Mouse (Mus musculus): ENCODE data around the gene Caap1. TPM values are rescaled to one million over a fixed set of nuclear protein-coding genes. Genes with fewer than 3 reads are reported as not detected.

The Caap1 gene
- polyA plus RNA-seq, 1 experiment from 2014 or later = 13.9 TPM

DNA sequence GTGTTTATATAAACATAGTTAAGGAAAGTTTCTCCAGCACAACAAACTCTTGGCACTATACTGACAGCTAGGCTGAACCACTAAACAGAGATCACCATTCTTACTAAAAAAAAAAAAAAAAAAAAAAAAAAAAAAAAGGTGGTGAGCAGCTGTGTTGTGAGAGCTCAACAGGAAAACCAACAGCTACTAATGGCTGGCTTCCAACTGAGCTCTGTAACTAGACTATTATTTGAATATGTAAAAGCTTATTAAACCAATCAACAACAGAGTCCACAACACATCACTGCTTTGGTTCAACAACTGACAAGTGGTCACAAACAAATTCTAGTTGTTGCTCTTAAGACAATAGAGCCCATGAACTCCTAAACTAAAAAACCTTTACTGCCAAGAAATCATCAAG is 23.4 kb downstream of the Caap1 start:
- Histone ChIP-seq H3K9me3 (ENCODE audit: control insufficient read depth, low read length) (no peaks in the 10 kb centered on the region), H3K4me3 (ENCODE audit: low read length) (no peak overlapping the region), H3K4me1 (ENCODE audit: control insufficient read depth, insufficient read depth, low read depth, low read length) (no peaks in the 10 kb centered on the region), H3K27me3 (replicated peaks; ENCODE audit: control insufficient read depth, insufficient read depth, low read length) (no peaks in the 10 kb centered on the region), H3K36me3 (ENCODE audit: control insufficient read depth, insufficient read depth, low read length) (no peaks in the 10 kb centered on the region), H3K9ac (ENCODE audit: low read depth, low read length) (no peak overlapping the region), H3K27ac (ENCODE audit: low read depth, low read length) (no peak overlapping the region), H3K4me2 (ENCODE audit: low read length) (no peak overlapping the region)
- ATAC-seq = no peak

DNA sequence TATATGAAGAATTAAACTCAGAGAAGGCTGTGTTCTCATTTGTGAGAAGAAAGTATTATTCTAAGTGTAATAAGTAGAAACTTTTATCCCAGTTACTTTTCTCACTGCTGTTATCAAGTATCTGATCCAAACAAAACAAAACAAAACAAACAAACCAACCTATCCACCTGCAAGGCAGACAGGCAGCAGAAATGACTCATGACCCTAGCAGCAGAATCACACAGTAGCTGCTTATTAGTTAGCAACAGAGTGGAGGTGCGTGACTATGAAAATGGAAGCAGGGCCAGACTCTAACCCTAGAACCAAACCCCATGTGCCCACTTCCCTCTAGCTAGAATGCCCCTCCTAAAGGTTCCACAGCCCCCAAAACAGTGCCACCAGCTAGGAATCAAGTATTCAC is 27.1 kb downstream of the Caap1 start:
- H3K27ac ChIP-seq (ENCODE audit: low read depth, low read length) = no peak overlapping the region
- ATAC-seq = no peak
- no peak overlapping the region for H3K4me3 ChIP-seq (ENCODE audit: low read length)
- no peaks in the 10 kb centered on the region for H3K9me3 ChIP-seq (ENCODE audit: control insufficient read depth, low read length)
- H3K4me2 ChIP-seq (ENCODE audit: low read length) = no peak overlapping the region
- 85% methylated on average over 1 of the region's 1 CpGs for WGBS
- no peak overlapping the region for H3K9ac ChIP-seq (ENCODE audit: low read depth, low read length)
- no peaks in the 10 kb centered on the region for H3K4me1 ChIP-seq (ENCODE audit: control insufficient read depth, insufficient read depth, low read depth, low read length)
- H3K27me3 ChIP-seq (replicated peaks; ENCODE audit: control insufficient read depth, insufficient read depth, low read length) = no peaks in the 10 kb centered on the region
- H3K36me3 ChIP-seq (ENCODE audit: control insufficient read depth, insufficient read depth, low read length) = no peaks in the 10 kb centered on the region

DNA sequence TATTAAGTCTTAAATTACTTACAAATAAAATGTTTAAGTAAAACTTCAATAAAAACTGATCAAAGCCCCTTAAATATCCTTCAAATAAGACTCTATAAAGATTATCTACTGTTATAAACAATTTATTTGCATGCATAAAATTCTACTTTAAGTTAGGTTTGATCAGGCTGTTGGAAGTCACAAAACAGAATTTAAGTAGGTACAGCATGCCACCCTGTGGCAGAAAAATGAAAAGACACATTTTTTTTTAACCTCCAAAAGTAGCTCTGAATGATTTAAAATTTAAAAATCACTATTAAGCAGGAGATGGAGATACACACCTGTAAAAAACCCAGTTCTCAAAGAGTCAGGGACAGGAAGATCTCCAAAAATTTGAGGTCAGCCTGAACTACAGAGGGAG is 33.3 kb downstream of the Caap1 start:
- H3K9me3 ChIP-seq (ENCODE audit: control insufficient read depth, low read length) = no peaks in the 10 kb centered on the region
- no peak overlapping the region for H3K4me3 ChIP-seq (ENCODE audit: low read length)
- no peak overlapping the region for H3K9ac ChIP-seq (ENCODE audit: low read depth, low read length)
- H3K4me1 ChIP-seq (ENCODE audit: control insufficient read depth, insufficient read depth, low read depth, low read length) = no peaks in the 10 kb centered on the region
- no peak overlapping the region for H3K27ac ChIP-seq (ENCODE audit: low read depth, low read length)
- ATAC-seq = no peak
- H3K36me3 ChIP-seq (ENCODE audit: control insufficient read depth, insufficient read depth, low read length) = no peaks in the 10 kb centered on the region
- H3K4me2 ChIP-seq (ENCODE audit: low read length) = no peak overlapping the region
- H3K27me3 ChIP-seq (replicated peaks; ENCODE audit: control insufficient read depth, insufficient read depth, low read length) = no peaks in the 10 kb centered on the region

DNA sequence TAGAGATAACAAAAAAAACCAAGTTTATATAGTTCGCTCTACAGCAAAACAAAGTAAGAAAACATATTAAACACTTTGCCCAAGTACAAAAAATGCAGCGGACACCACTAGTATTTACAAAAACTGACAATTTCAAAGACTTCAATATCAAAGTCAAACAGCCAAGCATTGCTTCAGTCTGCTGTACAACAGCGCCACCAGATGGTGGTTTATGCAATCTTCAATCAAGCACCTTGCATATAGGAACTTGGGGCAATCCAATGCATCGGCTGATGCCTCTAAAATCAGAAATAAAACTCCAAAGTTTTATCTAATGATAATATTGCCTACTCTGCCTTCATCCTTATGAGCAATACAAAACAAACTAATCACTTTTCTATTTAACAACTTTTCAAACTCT is 39.0 kb downstream of the Caap1 start:
- ATAC-seq = no peak
- H3K27ac ChIP-seq (ENCODE audit: low read depth, low read length) = no peak overlapping the region
- no peak overlapping the region for H3K4me2 ChIP-seq (ENCODE audit: low read length)
- H3K4me1 ChIP-seq (ENCODE audit: control insufficient read depth, insufficient read depth, low read depth, low read length) = no peaks in the 10 kb centered on the region
- no peak overlapping the region for H3K9ac ChIP-seq (ENCODE audit: low read depth, low read length)
- no peaks in the 10 kb centered on the region for H3K9me3 ChIP-seq (ENCODE audit: control insufficient read depth, low read length)
- H3K4me3 ChIP-seq (ENCODE audit: low read length) = no peak overlapping the region
- H3K36me3 ChIP-seq (ENCODE audit: control insufficient read depth, insufficient read depth, low read length) = no peaks in the 10 kb centered on the region
- no peaks in the 10 kb centered on the region for H3K27me3 ChIP-seq (replicated peaks; ENCODE audit: control insufficient read depth, insufficient read depth, low read length)
- WGBS = 64% methylated on average over 4 of the region's 4 CpGs

DNA sequence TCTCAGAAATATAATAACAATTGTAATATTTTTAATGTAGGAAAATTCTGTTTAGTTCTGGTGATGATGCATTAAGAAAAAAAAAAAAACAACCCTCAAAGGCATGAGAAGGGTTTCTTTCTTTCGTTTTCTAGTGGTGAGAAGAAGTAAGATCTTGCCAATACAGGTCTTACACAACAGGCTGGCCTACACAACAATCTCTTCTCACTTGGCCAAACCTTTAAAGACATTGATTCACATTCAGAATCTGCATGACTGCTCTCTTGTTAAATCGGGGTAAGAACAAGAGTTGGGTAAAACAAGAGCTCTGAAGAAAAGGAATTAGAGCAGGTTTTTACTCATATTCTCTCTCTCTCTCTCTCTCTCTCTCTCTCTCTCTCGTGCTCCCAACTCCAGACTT is 41.2 kb downstream of the Caap1 start:
- WGBS = 70% methylated on average over 3 of the region's 3 CpGs
- H3K36me3 ChIP-seq (ENCODE audit: control insufficient read depth, insufficient read depth, low read length) = no peaks in the 10 kb centered on the region
- ATAC-seq = no peak
- no peaks in the 10 kb centered on the region for H3K4me1 ChIP-seq (ENCODE audit: control insufficient read depth, insufficient read depth, low read depth, low read length)
- H3K27ac ChIP-seq (ENCODE audit: low read depth, low read length) = no peak overlapping the region
- no peaks in the 10 kb centered on the region for H3K9me3 ChIP-seq (ENCODE audit: control insufficient read depth, low read length)
- H3K27me3 ChIP-seq (replicated peaks; ENCODE audit: control insufficient read depth, insufficient read depth, low read length) = no peaks in the 10 kb centered on the region
- no peak overlapping the region for H3K9ac ChIP-seq (ENCODE audit: low read depth, low read length)
- H3K4me2 ChIP-seq (ENCODE audit: low read length) = no peak overlapping the region
- H3K4me3 ChIP-seq (ENCODE audit: low read length) = no peak overlapping the region

DNA sequence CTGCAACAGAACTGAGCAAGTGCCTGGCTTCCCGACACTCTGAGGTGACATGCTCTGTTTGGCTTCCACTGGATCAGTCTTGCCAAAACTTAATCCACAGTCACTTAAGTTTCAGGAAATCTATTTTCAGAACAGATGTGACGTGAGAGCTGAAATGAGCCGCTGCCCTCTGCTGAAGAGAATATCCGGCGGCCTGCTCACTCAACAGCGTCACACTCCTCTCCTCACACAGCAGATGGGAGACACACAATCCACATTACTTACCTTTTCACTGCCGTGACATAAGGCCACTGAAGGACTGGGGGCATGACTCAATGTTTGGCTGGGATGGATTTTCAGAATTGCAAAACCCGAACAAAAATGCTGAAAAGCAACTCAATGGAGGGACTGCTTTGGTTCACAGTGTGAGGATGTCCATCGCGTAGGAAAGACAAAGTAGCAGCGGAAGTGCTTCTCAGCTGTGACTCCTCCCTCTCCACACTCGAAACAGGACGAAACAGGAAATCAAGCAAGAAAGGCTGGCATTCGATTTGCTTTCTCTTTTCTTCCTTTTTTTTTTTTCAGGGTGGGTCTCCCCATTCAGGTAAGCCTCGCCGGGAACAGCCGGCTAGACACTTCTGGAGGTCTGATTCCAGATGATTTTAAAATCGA is 79.7 kb downstream of the Caap1 start:
- H3K9me3 ChIP-seq (ENCODE audit: control insufficient read depth, low read length) = no peaks in the 10 kb centered on the region
- no peaks in the 10 kb centered on the region for H3K27me3 ChIP-seq (replicated peaks; ENCODE audit: control insufficient read depth, insufficient read depth, low read length)
- H3K4me2 ChIP-seq (ENCODE audit: low read length) = no peak overlapping the region
- no peak overlapping the region for H3K9ac ChIP-seq (ENCODE audit: low read depth, low read length)
- ATAC-seq = peak; percentile 60; the same call in 1 of the 2 replicates
- H3K27ac ChIP-seq (ENCODE audit: low read depth, low read length) = no peak overlapping the region
- H3K36me3 ChIP-seq (ENCODE audit: control insufficient read depth, insufficient read depth, low read length) = no peaks in the 10 kb centered on the region
- no peak overlapping the region for H3K4me3 ChIP-seq (ENCODE audit: low read length)
- H3K4me1 ChIP-seq (ENCODE audit: control insufficient read depth, insufficient read depth, low read depth, low read length) = no peaks in the 10 kb centered on the region
- 78% methylated on average over 18 of the region's 18 CpGs for WGBS

DNA sequence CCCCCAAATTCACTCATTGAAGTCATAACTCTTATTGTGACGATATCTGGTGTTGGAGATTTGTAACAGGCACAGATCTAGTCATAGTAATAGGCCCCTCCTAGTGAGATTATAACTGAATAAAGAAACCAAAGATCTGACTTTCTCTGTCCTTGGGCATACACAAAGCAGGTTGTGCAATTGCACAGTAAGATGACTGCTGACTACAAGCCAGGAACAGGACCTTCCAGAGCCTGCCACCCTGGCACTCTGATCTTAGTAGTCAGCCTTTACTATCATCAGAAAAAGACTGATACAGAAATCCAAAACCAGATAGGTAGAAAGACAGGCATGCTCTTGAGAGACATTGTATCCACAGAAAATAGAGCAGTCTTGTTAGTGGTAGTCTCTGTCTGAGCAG is 83.3 kb downstream of the Caap1 start:
- Histone ChIP-seq H3K4me3 (ENCODE audit: low read length) (no peak overlapping the region), H3K36me3 (ENCODE audit: control insufficient read depth, insufficient read depth, low read length) (no peaks in the 10 kb centered on the region), H3K9ac (ENCODE audit: low read depth, low read length) (no peak overlapping the region), H3K27me3 (replicated peaks; ENCODE audit: control insufficient read depth, insufficient read depth, low read length) (no peaks in the 10 kb centered on the region), H3K9me3 (ENCODE audit: control insufficient read depth, low read length) (no peaks in the 10 kb centered on the region), H3K4me2 (ENCODE audit: low read length) (no peak overlapping the region), H3K4me1 (ENCODE audit: control insufficient read depth, insufficient read depth, low read depth, low read length) (no peaks in the 10 kb centered on the region), H3K27ac (ENCODE audit: low read depth, low read length) (no peak overlapping the region)
- no peak for ATAC-seq
- 97% methylated on average over 1 of the region's 1 CpGs for WGBS

DNA sequence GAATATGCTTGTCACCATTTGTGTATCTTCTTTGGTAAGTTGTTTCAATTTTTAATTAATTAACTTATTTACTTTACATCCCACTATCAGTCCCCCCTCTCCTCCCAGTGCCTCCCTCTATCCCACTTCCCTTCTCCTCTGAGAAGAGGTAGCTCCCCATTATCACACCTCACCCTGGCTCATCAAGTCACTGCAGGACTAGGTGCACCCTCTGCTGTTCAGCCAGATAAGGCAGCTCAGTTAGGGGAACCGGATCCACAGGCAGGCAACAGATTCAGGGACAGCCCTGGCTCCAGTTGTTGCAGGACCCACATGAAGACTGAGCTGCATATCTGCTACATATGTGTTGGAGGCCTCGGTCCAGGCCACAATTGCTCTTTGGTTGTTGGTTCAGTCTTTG is 97.2 kb downstream of the Caap1 start:
- Histone ChIP-seq H3K4me3 (ENCODE audit: low read length) (no peak overlapping the region), H3K9me3 (ENCODE audit: control insufficient read depth, low read length) (no peaks in the 10 kb centered on the region), H3K4me1 (ENCODE audit: control insufficient read depth, insufficient read depth, low read depth, low read length) (no peaks in the 10 kb centered on the region), H3K4me2 (ENCODE audit: low read length) (no peak overlapping the region), H3K27me3 (replicated peaks; ENCODE audit: control insufficient read depth, insufficient read depth, low read length) (no peaks in the 10 kb centered on the region), H3K9ac (ENCODE audit: low read depth, low read length) (no peak overlapping the region), H3K36me3 (ENCODE audit: control insufficient read depth, insufficient read depth, low read length) (peaks cover 3% of the 10 kb centered on the region; the same call in 1 of the 2 replicates), H3K27ac (ENCODE audit: low read depth, low read length) (no peak overlapping the region)
- 97% methylated on average over 2 of the region's 2 CpGs for WGBS
- no peak for ATAC-seq

DNA sequence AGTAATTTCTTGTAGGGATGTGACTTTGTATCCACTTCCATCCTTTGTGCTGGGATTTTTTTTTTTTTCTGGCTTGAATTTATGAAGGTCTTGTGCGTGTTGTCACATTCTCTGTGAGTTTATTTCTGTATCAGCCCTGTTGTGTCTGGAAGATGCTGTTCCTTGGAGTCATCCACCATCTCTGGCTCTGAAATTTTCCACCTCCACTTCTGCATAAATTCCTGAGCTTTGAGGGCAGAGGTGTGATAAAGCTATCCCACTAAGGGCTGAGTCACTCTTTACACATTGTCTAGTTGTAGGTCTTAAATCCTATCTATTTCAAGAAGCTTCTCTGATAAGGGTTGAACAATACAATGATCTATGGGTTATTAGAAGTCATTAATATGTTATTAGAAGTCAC is 101.7 kb downstream of the Caap1 start:
- no peak overlapping the region for H3K27ac ChIP-seq (ENCODE audit: low read depth, low read length)
- no peak overlapping the region for H3K4me2 ChIP-seq (ENCODE audit: low read length)
- no peak overlapping the region for H3K9ac ChIP-seq (ENCODE audit: low read depth, low read length)
- WGBS = 100% methylated on average over 1 of the region's 1 CpGs
- H3K9me3 ChIP-seq (ENCODE audit: control insufficient read depth, low read length) = no peaks in the 10 kb centered on the region
- H3K4me3 ChIP-seq (ENCODE audit: low read length) = no peak overlapping the region
- no peaks in the 10 kb centered on the region for H3K27me3 ChIP-seq (replicated peaks; ENCODE audit: control insufficient read depth, insufficient read depth, low read length)
- H3K4me1 ChIP-seq (ENCODE audit: control insufficient read depth, insufficient read depth, low read depth, low read length) = no peaks in the 10 kb centered on the region
- peaks cover 3% of the 10 kb centered on the region; the same call in 1 of the 2 replicates for H3K36me3 ChIP-seq (ENCODE audit: control insufficient read depth, insufficient read depth, low read length)
- no peak for ATAC-seq

Measured in hindbrain, embryonic 16.5 days (tissue).